Mouse (Mus musculus): ENCODE measurements around the gene Nfat5.

The Nfat5 gene

DNA sequence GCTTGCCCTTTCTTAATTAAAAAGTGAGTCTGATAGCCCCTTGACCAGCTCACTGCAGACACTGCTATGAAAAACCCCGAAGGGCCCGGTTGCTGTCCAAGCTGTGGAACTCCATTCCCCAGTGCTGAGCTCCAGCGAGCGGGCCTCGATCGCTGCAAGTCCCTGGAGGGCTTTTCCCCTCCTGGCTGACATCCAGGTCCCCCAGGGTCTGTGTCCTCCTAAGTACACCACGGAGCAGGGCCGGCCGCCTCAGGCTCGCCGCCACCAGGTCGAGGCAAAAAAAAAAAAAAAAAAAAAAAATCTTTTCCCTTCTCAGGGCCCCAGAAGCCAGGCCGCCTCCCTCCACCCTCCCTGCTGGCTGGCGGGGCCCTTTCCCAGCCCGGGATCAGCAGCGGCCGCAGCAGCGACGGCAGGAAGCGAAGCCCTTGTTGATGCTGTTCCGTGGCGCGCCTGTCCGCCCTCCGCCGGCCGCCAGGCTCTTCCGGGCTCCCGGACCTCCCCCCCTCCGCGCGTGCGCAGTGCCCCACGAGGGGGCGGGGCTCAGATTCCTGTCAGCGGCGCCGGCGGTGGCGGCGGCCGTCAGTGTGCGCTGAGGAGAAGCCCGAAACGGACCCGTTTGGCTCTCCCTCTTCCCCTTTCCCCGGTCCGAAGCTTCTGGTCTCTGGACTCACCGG, at the start of gene Nfat5:
TSS of gene Nfat5 (plus strand) at position 543 of the 674 bp plus-strand sequence.
- peak; percentile 95 for DNase-seq

DNA sequence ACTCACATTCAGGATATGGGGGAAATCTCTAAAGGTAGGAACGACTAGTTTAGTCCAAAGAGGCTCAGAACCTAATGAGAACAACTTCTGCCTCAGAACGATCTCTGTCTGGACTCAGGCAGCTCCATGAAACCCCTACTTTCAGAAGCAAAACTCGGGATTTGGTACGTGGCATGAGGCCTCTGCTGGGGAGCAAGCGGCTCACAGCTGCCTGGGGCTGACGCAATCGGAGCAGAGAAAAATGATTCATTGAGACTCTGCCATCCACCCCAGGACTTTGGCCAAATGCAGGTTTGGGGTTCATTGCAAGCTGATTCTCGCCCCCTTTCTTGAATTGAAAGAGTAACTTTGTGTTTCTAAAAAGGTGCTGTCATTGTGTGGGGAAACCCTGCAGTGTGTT, 49.1 kb upstream of the Nfat5 start:
- DNase-seq: no peak

DNA sequence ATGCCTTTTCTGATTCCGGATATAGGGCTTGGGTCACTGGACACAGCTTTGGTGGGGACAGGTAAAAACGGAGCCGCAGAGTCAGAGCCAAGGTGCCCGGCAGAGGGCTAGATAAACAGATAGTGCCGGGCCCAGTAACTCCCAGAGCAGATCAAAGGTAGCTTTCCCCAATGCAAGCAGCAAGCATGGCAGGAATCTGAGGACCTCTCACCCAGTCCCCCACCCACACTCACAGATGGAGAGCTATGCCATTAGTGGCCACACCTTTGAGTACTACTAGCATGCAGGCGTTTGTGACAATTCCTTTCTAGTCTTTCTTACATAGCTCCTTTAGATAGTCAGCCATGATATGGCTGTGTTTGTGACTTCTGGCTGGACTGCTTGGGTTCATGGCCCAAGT, 44.8 kb upstream of the Nfat5 start:
- DNase-seq: no peak

DNA sequence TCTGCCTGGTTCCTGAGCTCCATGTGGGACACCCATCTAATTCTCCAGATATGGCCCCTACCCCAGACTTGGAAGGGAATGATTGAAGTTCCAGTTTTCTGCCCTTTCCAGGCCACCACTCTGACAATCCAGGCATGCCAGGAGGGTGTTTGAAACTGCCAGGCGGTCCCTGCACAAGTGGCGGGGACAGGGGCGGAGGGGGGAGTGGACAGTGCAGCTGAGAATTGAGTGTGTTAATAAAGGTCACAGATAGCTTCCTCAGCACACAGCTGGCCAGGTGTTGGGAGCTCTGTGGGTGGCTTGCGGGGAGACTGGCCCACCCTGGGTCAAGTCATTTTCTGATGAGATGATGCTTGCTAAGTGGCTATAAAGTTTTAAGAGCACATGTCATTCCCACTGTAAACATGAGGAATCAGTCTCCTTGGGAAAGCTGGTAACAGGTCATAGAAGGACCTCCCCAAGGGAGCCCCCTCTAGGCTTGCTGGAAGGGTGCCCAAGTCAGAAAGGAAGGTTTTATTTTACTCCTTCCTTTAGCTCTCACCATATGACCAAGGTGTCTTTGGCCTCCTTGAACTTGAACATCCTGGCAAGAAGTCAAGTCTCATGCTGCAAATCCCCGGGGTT, 41.7 kb upstream of the Nfat5 start:
- DNase-seq: no peak

DNA sequence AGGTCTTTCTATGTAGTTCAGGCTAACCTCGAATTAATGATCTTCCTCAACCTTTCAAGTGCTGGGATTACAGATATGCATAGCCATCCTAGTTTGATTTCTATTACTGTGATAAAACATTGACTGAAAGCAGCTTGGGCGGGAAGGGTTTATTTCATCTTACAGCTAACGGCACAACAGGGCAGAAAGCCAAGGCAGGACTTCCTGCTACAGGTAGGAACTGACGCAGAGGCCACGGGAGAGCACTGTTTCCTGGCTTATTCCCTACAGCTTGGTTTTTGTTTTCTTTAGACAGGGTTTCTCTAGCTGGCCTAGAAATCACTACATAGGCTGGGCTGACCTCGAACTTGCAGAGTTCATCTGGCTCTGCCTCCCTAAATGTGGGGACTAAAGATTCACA, 40.1 kb upstream of the Nfat5 start:
- no peak for DNase-seq

DNA sequence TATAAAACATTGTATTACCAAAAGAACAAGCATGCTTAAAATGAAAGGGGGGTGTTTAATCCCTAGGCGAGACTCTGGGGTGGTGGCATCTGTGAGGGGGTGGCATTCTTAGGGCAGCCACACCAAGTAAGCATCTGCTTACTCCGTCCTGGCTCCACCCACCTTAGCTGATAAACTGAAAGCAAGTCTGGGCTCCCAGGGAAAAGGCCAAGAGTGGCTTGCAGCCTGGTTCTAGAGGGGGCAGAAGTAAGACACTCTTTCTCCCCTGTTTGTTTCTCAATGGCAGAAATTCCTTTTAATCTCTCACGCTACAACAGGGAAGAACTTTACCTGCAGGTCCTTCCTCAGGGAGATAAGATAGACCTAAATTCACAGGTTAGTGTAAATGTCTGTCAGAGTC, 38.9 kb upstream of the Nfat5 start:
- DNase-seq: no peak

DNA sequence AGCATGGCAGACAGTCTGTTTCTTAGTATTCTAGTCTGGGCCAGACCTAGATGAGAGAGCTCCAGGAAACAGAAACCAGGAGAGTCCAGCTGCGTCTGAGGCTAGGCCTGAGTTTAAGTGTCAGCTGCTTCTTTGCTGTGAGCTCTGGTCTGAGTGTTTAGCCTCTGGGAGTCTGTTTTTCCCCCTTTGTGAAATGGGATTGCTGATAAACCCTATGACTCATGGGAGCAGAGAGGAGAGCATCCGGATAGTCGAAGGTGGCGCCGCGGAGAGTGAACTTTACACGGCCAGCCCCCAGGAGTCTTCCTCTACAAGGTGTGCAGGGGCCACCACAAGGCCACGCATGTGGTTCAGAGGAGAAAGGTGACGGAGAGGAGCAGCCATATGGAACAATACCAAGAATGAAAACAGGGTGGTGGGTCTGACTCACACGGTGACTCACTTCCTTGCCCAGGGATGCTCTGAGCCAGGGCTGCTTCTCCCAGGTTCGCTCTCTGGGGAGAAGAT, 38.3 kb upstream of the Nfat5 start:
- DNase-seq: no peak

DNA sequence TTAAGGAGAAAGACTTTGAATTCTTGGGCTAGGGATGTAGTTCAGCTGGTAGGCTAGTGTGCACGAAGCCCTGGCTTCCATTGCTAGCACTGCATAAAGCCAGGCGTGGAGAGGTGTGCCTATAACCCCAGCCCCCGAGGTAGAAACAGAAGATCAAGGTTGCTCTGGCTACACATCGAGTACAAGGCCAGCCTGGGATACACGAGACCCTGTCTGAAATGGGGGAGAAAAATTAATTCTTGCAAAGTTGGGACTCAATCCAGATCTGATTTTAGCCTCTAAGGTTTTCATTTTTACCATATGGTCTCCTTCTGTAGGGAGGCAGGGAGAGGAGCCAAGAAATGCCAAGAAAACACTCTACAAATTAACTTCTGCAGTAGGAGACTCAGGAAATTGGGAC, 36.0 kb upstream of the Nfat5 start:
- no peak for DNase-seq

DNA sequence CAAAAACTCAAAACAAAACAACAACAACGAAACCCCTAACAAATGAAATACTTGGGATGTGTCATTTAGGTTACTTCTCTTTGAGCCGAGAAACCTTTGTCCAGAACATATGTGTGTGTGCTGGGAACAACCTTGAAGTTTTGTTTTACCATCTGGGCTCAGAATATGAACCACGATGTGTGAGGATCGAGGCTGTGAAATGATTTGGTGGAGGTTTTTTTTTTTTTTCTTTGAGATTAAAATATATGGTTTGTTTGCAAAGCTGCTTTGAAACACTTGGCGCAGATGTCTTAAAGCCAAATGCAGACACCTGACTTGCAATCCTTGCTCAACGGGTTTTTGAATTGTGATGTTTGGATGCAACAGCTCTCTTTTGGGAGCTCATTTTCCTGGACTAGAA, 33.1 kb upstream of the Nfat5 start:
- no peak for DNase-seq

DNA sequence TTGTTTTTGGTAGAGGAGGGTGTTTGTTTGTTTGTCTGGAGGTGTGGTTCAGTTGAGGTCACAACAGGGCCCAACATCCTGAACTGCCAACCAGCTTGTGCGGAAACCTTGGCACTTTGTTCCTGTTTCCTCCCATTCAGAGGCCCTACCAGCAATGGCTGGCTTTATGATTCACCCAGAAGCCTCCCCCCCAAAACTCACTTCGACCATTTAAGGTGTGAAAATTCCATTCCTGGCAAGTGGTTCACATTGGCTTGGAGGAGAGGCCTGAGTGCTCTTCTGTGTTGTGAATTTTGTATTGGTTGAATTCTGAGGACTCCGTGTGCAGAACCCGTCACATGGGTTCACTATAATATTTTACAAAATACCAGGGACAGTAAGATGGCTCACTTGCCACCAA, 32.1 kb upstream of the Nfat5 start:
- DNase-seq: no peak

DNA sequence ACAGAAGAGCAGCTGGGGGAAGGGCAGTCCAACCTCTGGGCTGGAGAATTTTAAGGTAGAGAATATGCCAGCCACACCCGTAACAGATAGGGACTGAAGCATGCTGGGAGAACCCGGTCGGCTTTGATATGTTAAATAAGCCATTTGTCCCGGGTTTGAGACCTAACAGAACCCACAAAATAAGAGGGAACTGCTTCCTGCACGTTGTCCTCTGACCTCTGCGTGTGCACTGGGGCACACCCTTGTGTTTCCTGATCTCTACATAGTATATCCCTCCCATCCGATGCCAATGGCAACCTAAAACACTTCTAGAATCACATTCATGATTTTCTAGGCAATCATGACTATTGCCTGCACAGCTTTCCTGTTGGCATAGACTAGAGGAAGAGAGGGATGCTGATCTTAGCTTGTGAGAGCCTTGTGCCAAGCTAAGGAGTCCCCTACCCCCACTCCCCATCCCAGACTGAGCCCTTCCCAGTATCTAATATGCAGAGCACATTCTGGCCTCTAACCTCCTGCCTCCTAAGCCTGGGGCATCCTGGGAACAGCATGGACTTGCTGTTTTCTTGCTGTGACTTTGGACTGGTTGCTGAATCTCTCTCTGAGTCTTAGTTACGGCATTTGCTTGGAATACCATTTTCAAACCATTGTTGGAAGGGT, 31.1 kb upstream of the Nfat5 start:
- DNase-seq: no peak

DNA sequence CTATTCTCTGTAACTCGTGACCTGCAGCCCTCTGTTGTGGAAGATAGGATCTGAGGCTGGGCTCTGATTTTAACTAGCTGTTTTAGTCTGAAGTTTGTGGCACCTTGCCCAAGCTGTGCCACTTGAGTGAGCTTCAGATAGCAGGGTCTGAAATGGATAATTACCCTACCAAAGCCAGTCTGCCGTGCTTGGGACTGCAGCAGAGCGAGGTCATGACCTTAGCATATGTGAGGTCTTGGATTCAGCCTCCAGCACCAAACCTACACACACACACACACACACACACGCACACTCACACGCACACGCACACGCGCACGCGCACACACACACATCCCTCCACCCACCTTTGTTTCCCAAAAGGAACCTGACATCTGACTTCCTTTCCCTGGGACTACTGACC, 27.5 kb upstream of the Nfat5 start:
- no peak for DNase-seq

DNA sequence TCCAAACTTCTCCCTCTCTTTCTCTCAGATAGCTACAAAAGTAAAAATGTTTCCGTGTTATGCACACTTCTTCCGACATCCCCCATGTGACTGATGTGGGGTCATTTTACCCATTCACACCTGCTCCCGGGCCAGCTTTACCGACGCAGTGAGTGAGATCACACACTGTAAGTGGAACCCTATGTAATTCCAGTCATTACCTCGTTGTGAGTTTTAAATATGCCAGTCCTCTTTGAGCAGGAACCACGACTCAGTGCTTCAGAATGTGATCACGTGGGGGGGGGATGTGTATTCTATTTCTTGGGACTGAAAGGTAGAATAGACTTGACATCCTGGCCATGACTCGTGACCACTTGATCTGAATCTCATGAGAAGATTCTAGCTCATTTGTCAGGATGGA, 24.8 kb upstream of the Nfat5 start:
- no peak for DNase-seq

DNA sequence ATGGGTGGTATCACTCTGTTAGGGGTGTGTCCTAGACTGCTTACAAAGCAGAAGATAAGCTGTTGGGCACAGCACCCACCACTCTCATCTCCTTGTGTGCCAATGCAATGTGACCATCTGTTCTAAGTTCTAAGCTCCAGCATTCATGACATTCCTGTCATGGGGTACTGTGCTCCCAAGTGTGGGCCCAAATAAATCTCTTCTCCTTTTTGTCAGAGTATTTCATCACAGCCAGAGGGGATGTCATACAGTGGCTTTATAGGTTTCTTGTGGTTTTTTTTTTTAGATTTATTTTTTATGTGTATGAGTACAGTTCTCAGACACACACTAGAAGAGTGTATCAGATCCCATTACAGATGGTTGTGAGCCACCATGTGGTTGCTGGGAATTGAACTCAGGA, 24.1 kb upstream of the Nfat5 start:
- DNase-seq: no peak

DNA sequence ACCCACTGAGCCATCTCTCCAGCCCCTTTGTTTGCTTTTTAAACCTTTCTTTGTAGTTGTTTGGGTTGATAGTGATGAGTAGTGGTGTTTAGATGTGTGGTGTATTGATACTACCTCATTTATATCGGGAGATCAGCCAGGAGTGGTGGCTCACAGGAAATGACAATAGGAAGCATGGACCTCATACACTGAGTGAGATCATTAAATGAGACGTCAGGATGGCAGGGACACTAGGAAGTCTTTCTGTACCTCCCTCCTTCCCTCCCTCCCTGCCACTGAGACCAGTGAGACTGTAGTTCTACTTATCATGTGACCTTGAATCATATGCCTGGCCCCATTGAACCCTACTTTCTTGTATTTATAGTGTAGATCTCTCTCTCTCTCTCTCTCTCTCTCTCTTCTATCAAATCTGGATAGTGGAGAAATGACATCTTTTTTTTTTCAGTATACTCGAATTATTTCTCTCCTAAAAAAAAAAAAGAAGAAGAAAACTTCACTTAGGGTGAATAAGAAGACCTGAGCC, 23.6 kb upstream of the Nfat5 start:
- no peak for DNase-seq

DNA sequence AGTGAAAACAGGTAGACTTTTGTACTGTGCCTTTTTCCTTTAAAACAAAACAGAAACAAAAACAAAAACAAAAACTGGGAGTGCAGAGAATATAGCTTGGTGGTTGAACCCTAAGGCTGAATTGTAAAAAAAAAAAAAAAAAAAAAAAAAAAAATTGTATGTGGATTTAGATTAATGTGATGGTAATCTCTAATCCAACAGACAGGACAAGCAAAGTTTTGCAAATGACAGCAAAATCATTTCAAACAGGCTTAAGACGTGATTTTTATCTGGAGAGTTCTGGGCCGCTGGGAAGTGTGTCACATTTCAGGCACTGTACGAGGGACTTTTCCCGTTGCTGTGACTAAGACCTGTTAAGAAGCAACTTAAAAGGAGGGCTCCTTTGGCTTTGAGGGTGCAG, 23.0 kb upstream of the Nfat5 start:
- no peak for DNase-seq

DNA sequence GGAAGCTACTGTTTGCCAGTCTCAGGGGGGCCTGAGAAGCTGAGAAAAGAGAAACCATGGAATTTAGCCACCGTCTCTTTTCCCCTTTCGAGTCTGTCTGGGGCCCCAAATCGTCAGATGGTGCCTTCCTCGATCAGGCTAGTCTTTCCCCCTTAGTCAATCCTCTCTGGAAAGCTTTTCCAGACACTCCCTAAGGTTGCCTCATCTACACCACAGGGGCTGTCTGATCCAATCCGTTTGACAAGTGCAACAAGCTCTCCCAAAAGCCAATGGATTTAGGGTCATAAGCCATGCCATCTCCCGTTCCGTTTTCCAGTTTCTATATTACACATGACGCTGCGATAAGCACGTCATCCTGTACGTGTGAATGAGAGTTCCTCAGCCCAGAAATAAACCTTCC, 22.5 kb upstream of the Nfat5 start:
- no peak for DNase-seq

DNA sequence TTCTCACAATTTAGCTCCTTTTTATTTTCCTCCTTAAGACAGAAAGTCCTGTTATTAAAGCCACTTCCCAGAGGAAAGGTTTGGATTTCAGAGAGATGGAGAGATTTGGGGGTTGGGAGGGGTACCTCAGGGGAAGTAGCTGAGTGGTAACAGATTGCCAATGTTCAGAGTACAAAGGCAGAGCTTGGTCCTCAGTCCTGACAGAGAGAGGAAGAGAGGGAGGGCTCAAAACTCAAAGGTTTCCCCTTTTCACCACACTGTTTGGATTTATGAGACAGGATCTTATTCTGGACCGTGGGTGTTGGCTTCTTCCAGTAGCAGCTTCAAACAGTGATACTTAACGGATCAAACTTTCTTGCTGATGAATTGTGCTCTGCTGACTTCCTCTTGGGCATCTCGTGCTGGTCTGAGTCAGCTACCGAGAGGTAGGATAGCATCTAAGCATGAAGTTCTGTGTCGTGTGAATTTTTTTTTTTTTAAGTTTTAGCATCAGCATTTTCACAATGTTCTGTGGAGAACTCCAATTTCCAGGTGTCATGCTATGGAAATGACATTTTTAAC, 15.9 kb upstream of the Nfat5 start:
- DNase-seq: no peak

DNA sequence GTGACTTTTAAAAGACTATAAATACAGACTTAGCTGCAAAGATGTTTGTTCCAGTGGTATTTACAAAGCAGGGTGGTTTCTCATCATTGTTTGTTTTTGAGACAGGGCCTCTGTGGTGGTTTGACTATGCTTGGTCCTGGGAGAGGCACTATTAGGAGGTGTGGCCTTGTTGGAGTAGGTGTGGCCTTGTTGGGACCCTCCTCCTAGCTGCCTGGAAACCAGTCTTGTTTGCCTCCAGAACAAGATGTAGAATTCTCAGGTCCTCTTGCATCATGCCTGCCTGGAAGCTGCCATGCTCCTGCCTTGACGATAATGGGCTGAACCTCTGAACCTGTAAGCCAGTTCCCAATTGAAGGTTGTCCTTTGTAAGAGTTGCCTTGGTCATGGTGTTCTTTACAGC, 14.7 kb upstream of the Nfat5 start:
- no peak for DNase-seq

DNA sequence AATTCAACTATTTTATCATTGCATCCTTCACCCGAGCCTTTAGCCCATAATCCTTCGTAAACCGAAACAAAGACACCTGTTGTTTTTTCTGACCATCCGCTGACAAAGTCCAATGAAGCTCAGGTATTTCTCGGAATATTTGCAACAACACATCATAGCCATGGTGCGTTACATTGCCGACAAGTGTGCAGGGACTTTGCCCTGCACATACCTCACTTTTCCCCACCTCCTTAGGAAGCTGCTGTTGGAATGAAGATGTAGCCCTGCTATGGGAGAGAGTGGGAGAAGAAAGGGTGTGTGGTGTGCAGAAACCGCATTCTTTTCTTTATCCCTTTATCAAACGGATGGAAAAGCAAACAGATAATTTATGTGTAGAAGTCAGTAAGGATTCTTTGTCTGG, 6.6 kb upstream of the Nfat5 start:
- no peak for DNase-seq

DNA sequence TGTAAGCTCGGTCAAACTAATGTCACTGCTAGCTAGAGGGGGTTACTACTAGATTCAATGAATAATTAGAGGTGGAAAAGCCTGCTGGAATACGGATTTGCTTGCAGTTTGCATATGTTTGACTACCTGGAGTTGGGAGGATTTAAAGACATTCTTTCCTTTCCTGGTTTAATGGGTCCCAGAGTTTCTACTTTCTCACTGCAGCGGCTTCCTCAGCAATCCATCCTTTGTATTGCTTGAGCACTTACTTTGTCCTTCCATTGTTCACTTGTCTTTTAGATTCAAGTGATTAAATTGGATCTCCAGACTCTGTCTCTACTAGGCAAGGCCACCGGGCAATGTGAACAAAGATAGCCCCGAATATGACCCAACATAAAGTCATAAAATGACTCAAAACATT, 5.7 kb upstream of the Nfat5 start:
- no peak for DNase-seq

DNA sequence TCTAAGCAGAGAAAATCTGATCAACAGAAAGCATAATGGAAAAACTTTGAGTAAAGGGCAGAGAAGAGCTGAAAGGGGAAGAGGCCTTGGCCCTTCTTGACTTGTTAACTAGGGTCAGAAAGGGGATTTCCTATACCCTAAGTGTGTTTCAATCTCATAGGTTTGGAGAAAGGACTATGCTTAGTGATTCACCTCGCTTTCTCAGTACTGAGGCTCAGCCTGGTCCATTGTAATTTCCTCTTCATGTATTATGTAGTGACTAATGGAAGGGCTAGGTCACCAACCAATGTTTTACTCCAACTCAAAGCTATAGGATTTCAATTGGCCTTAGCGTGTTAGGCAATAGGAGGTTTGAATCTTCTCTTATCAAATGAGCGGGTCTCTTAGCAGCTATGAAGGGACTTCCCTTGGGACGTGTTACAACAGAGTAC, 2.1 kb upstream of the Nfat5 start:
- peak; percentile 17 for DNase-seq

DNA sequence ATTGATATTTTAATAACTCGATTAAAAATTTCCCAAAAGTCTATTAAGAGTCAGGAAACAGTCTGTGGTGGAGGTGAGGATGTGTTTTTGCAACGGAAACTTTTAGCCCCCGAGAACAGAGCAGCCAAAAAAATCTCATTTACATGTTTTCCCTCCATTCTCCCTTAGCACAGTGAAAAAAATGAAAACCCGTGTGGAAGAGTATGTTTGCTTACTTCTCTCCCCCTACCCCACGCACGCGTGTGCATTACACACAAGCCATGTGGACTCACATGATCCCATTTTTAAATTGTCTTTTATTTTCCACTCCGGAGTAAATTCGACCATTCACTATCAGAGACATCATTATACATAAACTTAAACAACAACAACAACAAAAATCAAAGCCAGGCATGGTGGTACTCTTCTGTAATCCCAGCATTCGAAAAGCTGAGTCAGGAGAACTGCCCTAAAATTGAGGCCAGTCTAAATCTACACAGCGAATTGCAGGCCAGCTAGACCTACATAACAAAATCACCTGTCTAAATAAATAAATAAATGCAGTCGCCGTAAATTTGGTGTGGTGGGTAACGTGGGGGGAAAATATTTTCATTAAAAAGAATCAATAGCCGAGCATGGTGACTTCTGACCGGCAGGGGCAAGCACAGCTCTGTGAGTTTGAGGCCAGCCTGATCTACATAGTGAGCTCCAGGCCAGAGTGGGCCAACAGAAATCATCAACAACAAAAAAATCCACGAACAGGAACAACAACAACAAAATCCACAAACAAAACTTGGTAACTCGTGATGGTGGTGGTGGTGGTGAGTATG, 947 bp upstream of the Nfat5 start:
- peak; percentile 35 for DNase-seq

All from lung, postnatal 36 days (tissue).